Mouse (Mus musculus) E14TG2a.4 (cell line): ENCODE measurements around the gene Smarcd2.

Experiments
- H3K27me3 ChIP-seq: 2 replicates; pipeline ENCODE4 v1.6.1; 2014; ENCODE audit warnings: low read length, control low read depth; ENCODE audit not compliant: insufficient read depth
- H3K36me3 ChIP-seq: 2 replicates; pipeline ENCODE4 v1.6.1; 2014; ENCODE audit warnings: low read length, control low read depth; ENCODE audit not compliant: insufficient read depth
- H3K4me1 ChIP-seq: replicated peaks from 2 replicates; pipeline ENCODE4 v1.6.1; 2014; ENCODE audit warnings: low read depth, low read length, control low read depth
- H3K4me3 ChIP-seq: replicated peaks from 2 replicates; pipeline ENCODE4 v1.5.1; 2014; ENCODE audit warnings: mild to moderate bottlenecking, low read length
- H3K9me3 ChIP-seq: 2 replicates; pipeline ENCODE4 v1.6.1; 2014; ENCODE audit warnings: low read length, control low read depth
- CTCF ChIP-seq: conservative IDR thresholded peaks from 2 replicates; pipeline ENCODE4 v1.5.1; 2014; ENCODE audit warnings: low read length
- NANOG ChIP-seq: IDR thresholded peaks from 2 replicates; pipeline ENCODE4 v1.6.1; 2014; ENCODE audit warnings: borderline replicate concordance, low read length, mixed read lengths
- POU5F1 ChIP-seq: IDR thresholded peaks from 2 replicates; pipeline ENCODE4 v1.6.1; 2014; ENCODE audit warnings: low read length, borderline replicate concordance

Gene Smarcd2

GRCm38 (mm10) chr11:106307432-106307831 lies 34.7 kb upstream of the Smarcd2 start:
- Histone ChIP-seq H3K4me1 (peaks cover 18% of the 10 kb centered on the region), H3K4me3 (no peak overlapping the region), H3K9me3 (no peaks in the 10 kb centered on the region), H3K27me3 (peaks cover 3% of the 10 kb centered on the region; the same call in 1 of the 2 replicates), H3K36me3 (no peaks in the 10 kb centered on the region)
- TF ChIP-seq NANOG (no peak), CTCF (no peak), POU5F1 (no peak)

- Histone ChIP-seq H3K27me3 (no peaks in the 10 kb centered on the region), H3K36me3 (no peaks in the 10 kb centered on the region), H3K4me3 (no peak overlapping the region), H3K4me1 (peaks cover 18% of the 10 kb centered on the region), H3K9me3 (no peaks in the 10 kb centered on the region)
- TF ChIP-seq POU5F1 (no peak), NANOG (no peak), CTCF (no peak)
Observed at GRCm38 (mm10) chr11:106306758-106307157, 34.0 kb upstream of the Smarcd2 start.

DNA sequence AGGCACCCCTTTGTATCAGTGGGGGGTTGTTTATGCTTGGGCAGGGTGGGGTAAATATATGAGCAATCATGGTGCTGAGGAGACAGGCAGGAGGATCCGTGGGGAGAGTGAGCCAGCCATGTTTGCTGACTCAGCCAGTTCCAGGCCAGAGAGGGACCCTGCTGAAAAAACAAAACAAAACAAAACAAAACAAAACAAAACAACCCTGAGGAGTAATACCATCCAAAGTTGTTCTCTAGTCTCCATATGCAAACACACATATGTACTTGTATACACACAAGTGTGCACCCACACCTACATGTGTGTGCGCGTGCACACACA lies 33.3 kb upstream of the Smarcd2 start:
- Histone ChIP-seq H3K4me1 (peaks cover 18% of the 10 kb centered on the region), H3K27me3 (no peaks in the 10 kb centered on the region), H3K4me3 (no peak overlapping the region), H3K36me3 (no peaks in the 10 kb centered on the region), H3K9me3 (no peaks in the 10 kb centered on the region)
- TF ChIP-seq NANOG (no peak), CTCF (no peak), POU5F1 (no peak)

DNA sequence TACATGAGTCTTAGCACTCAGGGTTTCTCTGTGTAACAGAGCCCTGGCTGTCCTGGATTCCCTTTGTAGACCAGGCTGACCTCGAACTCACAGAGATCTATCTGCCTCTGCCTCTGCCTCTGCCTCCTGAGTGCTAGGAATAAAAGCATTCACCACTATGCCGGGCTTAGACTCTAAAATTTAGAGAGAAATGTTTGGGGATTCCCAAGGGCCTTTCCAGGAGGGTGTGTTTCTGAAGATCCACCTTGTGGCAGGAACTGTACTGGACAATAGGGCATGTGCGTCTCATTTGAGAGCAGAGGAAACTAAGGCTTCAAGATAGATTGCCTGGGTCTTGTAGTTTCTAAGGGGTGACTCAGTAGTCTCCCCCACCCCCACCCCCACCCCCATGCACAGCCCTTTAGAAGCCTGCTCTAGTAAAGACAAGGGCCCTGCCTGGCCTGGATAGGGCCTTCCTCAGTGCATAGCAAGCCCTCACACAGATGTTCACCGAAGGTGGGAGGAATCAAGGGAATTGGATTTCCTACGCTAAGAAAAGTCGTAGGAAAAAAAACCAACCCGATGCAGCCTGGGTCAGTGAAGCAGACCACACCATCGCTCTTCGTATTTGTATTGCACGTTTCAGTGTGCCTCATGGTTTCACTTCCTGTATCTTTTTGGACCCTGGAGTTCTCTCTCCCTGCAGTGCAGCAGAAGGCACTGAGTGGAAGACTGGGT lies 32.7 kb upstream of the Smarcd2 start:
- no peaks in the 10 kb centered on the region for H3K36me3 ChIP-seq
- no peaks in the 10 kb centered on the region for H3K27me3 ChIP-seq
- no peak overlapping the region for H3K4me3 ChIP-seq
- no peak for TF ChIP-seq POU5F1
- TF ChIP-seq CTCF, result no peak
- no peak for TF ChIP-seq NANOG
- peaks cover 4% of the 10 kb centered on the region; the same call in 1 of the 2 replicates for H3K9me3 ChIP-seq
- peaks cover 17% of the 10 kb centered on the region for H3K4me1 ChIP-seq

DNA sequence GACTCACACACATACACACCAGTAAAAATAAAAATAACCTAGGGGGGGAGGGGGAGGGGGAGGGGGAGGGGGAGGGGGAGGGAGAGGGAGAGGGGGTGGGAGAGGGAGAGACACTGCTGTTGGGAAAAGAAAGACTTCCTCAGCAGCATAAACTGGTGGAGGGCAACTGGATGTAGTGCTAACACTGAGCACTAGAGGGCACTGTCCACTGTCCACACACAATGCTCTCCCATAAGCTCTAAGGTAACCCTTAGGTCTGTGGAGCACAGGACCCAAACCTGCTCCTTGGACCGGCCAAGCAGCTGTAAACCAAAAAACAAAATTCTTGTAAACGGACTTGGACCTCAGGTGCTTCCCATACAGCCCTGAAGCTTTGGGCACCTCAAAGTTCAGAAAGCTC lies 29.9 kb upstream of the Smarcd2 start:
- H3K36me3 ChIP-seq, result no peaks in the 10 kb centered on the region
- peaks cover 33% of the 10 kb centered on the region for H3K9me3 ChIP-seq
- H3K4me1 ChIP-seq, result no peaks in the 10 kb centered on the region
- H3K27me3 ChIP-seq, result 0 out of 2 replicates have a peak, but pooled peaks cover 3% of the 10 kb centered on the region
- H3K4me3 ChIP-seq, result no peak overlapping the region
- TF ChIP-seq NANOG (no peak), CTCF (peak; percentile 66)

GRCm38 (mm10) chr11:106301765-106302164 lies 29.0 kb upstream of the Smarcd2 start, which contains the start of gene Gh:
Gene Gh, minus strand, starts transcription at chr11:106301865.
- TF ChIP-seq NANOG, result no peak
- no peak for TF ChIP-seq CTCF
- no peak for TF ChIP-seq POU5F1
- H3K27me3 ChIP-seq, result 0 out of 2 replicates have a peak, but pooled peaks cover 3% of the 10 kb centered on the region
- no peaks in the 10 kb centered on the region for H3K4me1 ChIP-seq
- no peaks in the 10 kb centered on the region for H3K36me3 ChIP-seq
- H3K9me3 ChIP-seq, result peaks cover 36% of the 10 kb centered on the region
- no peak within 1 kb of the TSS for H3K4me3 ChIP-seq

GRCm38 (mm10) chr11:106291861-106292260 lies 19.1 kb upstream of the Smarcd2 start:
- H3K4me3 ChIP-seq, result no peak overlapping the region
- H3K36me3 ChIP-seq, result no peaks in the 10 kb centered on the region; the same call in 1 of the 2 replicates
- H3K4me1 ChIP-seq, result peaks cover 4% of the 10 kb centered on the region
- peaks cover 11% of the 10 kb centered on the region for H3K27me3 ChIP-seq
- peaks cover 34% of the 10 kb centered on the region for H3K9me3 ChIP-seq
- TF ChIP-seq CTCF, result no peak
- no peak for TF ChIP-seq NANOG
- no peak for TF ChIP-seq POU5F1

DNA sequence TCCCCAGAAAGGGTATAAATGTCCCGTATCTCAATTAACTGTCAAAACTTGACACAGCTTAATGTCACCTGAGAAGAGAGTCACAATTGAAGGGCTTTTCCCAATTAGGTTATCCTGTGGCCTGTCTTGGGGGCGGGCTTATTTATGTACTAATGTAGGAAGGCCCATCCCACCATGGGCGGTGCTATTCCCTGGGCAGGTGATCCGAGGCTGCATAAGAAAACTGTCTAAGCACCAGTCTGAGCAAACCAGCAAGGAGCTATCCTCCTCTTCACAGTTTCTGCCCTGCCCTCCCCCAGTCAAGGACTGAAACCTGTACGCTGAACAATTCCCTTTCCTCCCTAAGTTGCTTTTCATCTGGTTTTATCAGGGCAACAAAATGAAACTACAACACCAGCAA lies 17.6 kb upstream of the Smarcd2 start:
- Histone ChIP-seq H3K9me3 (peaks cover 34% of the 10 kb centered on the region), H3K27me3 (peaks cover 24% of the 10 kb centered on the region), H3K4me1 (peaks cover 9% of the 10 kb centered on the region), H3K36me3 (no peaks in the 10 kb centered on the region; the same call in 1 of the 2 replicates), H3K4me3 (no peak overlapping the region)
- TF ChIP-seq NANOG (no peak), CTCF (no peak), POU5F1 (no peak)

- H3K27me3 ChIP-seq, result peaks cover 34% of the 10 kb centered on the region
Observed at GRCm38 (mm10) chr11:106289369-106289768, 16.6 kb upstream of the Smarcd2 start.

More at GRCm38 (mm10) chr11:106289369-106289768, 16.6 kb upstream of the Smarcd2 start:
- Histone ChIP-seq H3K4me3 (no peak overlapping the region), H3K4me1 (peaks cover 9% of the 10 kb centered on the region), H3K36me3 (no peaks in the 10 kb centered on the region; the same call in 1 of the 2 replicates), H3K9me3 (peaks cover 34% of the 10 kb centered on the region)
- no peak for TF ChIP-seq POU5F1
- no peak for TF ChIP-seq CTCF
- TF ChIP-seq NANOG, result no peak
